Mouse (Mus musculus) kidney, postnatal 36 days (tissue): ENCODE data around the gene Samd4.

Experiments
- DNase-seq, 2 experiments: peaks; one replicate each; pipeline ENCODE4 v3.0.0; 2021 to 2022; ENCODE audit warnings: mixed read lengths in 2 of 2

Samd4 gene

GRCm38 (mm10) chr14:46959166-46959721 lies 76.6 kb downstream of the Samd4 start:
- no peak for DNase-seq

GRCm38 (mm10) chr14:46959831-46960230 lies 77.2 kb downstream of the Samd4 start:
- no peak for DNase-seq

- DNase-seq, result no peak
Observed at GRCm38 (mm10) chr14:46962832-46963231, 80.2 kb downstream of the Samd4 start.

- DNase-seq, result no peak
Observed at GRCm38 (mm10) chr14:46964074-46964872, 81.6 kb downstream of the Samd4 start.

DNA sequence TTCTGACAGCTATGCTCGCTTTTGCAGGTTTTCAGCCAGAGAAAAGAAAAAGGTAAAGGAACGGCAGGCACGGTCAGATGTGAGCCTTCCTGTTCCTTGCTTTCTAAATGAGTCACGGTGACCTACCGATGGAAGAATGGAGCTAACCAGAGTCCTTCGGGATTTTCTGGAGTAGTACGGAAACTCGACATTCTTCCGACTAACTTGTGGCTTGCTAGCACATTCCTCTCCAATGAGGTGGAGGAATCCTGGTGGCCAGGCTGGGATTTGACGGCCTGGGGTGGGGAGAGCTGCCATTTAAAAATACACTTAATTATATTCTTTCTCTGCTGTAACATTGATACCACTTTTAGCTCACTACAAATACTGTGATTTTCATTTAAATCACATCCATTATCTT lies 83.6 kb downstream of the Samd4 start:
- DNase-seq, result peak; percentile 32 to 33

GRCm38 (mm10) chr14:46968046-46968445 lies 85.4 kb downstream of the Samd4 start:
- peak; percentile 17 to 24 for DNase-seq

DNA sequence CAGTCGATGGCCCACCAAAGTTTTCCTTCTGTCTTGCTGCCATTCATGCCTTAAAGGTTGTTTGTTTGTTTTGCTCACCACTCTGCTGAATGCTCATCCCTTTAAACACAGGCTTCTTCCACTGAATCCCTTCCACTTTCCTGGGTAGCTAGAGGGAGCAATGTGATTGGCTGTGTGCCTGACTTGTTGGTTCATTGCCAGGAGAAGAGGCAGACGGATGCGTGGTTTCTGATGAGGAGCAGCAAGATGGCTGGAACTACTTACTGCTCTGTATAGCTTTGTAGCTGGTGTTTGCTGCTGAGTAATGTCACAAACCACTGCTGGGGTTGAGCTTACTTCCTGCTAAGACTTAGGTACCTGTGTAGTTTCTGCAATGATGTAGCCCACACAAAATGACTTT lies 88.0 kb downstream of the Samd4 start:
- peak in 1 of 2 experiments; percentile 51 for DNase-seq

DNA sequence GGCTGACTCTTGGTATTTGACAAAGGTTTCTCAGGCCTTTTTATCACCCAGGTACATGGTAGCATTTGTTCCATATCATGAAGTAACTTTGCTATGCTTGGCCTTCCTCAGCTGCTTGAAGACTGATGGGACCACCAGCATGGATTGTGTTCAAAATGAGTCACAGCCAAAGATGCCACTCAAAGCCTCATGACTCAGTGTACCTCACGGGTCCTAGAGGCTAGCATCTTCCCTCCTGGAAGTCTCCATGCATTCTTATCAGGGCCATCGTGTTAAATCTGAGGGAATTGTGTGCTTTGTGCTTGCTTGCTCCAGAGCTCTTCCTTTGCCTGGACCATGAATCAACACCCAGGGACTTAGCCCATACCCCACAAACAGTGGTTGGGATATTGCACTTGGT lies 89.1 kb downstream of the Samd4 start:
- DNase-seq, result no peak

DNA sequence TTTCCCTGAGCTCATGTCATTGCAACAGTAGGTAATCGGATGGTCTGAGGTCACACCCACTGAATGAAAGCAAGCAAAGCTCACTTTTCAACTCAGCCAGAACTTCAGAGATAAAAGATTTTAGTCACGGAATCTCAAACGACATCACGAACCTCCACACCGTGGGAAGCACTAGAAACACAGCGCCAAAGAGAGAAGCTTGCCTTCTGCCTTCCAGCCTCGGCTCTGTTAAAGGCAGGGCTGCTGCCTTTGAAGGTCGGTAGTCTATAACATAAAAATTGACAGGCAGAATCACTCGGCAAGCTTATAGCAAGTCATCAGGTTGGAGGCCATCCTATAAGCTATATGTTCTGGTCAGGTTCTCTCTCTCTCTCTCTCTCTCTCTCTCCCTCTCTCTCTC lies 92.2 kb downstream of the Samd4 start:
- DNase-seq, result no peak

GRCm38 (mm10) chr14:46975969-46976368 lies 93.3 kb downstream of the Samd4 start:
- DNase-seq, result no peak

GRCm38 (mm10) chr14:46976712-46977111 lies 94.1 kb downstream of the Samd4 start:
- DNase-seq, result no peak

DNA sequence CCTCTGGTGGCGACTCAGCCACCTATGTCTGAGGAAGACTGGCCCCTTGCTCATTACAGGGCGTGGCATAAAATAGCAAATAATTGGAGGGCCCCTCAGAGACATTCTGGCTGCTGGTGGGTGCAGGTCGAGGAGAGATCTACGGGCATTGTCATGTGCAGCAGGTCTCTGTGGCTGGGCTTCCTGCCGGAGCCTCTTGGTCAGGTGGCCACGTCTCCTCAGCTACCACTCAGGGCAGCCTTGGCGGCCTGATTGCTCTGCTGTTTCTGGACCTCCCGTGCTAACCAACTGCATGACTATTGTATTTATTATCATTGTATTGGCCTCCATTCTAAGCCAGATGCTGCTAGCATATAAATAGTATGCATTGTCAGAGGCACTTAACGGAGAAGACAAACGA lies 95.0 kb downstream of the Samd4 start:
- no peak for DNase-seq

- DNase-seq, result no peak
Observed at GRCm38 (mm10) chr14:46979172-46979571, 96.5 kb downstream of the Samd4 start.

DNA sequence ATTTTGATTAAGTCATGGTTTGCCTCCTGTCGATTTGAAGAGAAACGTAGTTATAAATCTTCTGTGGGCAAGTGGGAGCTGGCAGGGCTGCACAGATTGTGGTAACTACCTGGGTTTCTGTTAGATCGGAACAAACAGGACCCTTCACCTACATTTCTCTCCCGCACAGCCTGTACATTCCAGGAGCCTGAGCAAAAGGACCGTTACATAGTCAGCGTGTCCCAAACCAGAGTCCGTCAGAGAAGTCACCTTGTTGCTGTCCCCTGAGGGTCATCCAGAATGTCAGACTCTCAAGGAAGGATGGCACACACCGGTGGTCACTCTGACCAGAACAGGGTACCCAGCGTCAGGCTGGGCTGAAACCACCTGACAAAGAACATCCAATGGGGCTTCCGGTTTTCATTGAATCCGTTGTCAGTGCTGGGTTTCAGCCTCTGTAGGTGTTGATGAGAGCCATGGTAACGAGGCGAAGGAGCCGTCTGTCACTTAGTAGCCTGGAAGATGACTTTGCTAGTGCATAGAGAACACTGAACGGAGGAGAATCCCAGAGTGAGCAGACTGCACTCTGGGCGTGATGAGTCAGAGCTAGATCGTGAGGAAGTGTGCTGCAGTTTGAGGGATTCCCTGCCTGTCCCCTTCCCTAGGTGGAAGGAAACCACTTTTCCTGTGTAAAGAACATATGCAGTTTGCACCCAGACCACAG lies 98.2 kb downstream of the Samd4 start:
- no peak for DNase-seq

- DNase-seq, result no peak
Observed at GRCm38 (mm10) chr14:46982106-46982505, 99.5 kb downstream of the Samd4 start.

DNA sequence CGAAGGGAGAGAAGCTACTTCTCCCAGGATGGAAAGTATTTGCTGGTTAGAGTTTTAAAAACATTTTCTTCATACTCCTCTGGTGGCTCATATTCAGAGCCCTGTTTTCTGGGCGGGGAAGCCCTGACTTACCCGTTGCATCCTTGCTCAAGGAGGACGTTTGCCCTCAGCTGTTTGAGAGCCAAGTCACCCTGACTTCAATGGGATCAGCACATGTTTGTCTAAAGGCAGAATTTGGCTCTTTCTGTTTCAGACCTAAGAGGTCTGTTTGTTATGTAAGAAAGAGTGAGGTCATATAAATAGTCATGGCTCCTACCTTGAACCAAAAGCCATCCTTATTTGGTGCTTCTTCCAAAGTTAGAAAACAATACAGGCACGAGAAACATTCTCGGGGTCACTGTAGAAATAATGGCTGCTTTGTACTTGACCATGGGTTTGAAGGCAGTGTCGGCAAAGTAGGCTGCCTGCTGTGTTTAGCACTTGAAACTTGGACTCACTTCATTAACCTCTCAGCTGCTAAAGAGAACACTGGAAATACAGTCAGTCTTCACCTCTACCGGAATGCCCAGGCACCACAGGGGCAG lies 102.0 kb downstream of the Samd4 start:
- DNase-seq, result no peak

- no peak for DNase-seq
Observed at GRCm38 (mm10) chr14:46989694-46990093, 107.0 kb downstream of the Samd4 start.

DNA sequence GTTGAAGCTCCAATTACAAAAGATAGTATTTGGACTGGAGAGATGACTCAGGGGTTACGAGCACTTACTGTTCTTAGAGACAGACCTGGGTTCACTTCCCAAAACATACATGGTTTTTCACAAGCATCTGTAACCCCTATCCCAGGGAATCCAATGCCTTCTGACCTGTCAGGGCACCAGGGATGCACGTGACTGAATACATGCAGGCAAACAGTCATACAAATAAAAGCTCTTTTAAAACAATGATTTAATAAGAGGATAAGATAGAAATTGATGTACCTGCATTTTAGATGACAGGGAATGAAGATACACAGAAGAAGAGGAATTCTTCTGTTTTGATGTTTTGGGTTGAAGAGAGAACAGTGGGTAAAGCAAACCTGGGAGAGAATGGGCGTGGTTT lies 107.8 kb downstream of the Samd4 start:
- no peak for DNase-seq

DNA sequence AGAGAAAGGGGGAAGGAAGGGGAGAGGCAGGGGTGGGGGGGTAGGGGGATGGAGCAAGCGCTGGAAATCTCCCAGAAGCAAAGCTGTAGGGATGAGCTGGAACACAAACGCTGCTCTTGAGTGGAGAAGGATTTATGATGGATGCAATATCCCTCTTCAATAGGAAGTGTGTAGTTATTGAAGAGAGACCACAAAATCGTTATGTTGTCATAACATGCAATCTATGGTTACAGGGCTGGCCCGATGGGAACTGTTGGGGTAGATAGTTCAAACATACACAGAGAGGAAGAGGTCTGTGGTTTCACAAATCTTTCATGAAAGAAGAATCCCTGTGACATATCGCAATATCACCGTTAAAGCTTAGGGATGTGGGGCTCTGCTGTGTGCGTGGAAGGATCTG lies 112.0 kb downstream of the Samd4 start:
- DNase-seq, result no peak

DNA sequence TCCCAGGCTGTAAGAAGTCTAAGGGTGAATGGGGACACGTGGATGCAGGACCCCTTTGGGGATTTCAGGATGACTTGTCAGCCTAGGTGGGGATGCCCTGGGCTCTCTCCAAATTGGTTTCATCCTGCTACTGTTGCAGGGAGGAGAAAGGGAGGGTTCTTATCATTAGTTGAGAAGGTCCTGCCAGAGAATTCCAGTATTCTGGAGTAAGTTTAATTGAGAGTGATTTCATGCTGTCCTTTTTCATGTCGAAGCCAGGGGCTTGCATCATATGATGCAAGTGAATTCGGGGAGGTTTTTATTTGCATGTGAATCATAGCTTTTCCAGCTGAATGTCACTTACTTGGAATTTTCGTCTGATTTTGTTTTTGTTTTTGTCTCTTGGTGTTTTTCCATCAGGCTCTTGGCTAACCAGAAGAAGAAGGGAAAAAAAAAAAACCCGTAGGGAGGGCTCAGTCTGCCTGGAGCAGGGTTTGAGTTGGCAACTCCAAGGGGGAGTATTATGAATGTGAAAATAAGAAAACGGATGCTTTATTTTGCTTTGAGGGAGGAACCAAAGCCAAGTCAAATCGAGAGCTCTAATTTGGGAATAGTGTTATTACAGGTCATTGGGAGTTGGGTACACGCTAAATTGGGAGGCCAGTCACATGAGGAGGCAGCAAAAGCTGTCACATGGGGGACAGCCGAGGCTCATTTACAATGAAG lies 116.8 kb downstream of the Samd4 start:
- peak; percentile 7 to 60 for DNase-seq

GRCm38 (mm10) chr14:47000096-47000736 lies 117.6 kb downstream of the Samd4 start:
- peak; percentile 44 to 61 for DNase-seq
